Mouse (Mus musculus) small intestine, adult 2 months (tissue): ENCODE results near the gene 3110009E18Rik. TPM values are rescaled to one million over a fixed set of nuclear protein-coding genes. Genes with fewer than 3 reads are reported as not detected.

ENCODE experiments used
- H3K27ac ChIP-seq: fragments of 200-500 bp; 2 replicates; pipeline ENCODE4 v1.5.1; 2012; ENCODE audit warnings: low read depth, low read length, control low read depth, inconsistent platforms; ENCODE audit not compliant: insufficient read depth
- H3K27me3 ChIP-seq: fragments of 200-500 bp; 2 replicates; pipeline ENCODE4 v1.6.1; 2012; ENCODE audit warnings: mild to moderate bottlenecking, moderate library complexity, low read length, inconsistent platforms; ENCODE audit not compliant: control insufficient read depth, insufficient read depth
- H3K36me3 ChIP-seq: fragments of 200-500 bp; 2 replicates; pipeline ENCODE4 v1.6.1; 2012; ENCODE audit warnings: mild to moderate bottlenecking, low read length, control low read depth, inconsistent platforms; ENCODE audit not compliant: control insufficient read depth, insufficient read depth
- H3K4me1 ChIP-seq: fragments of 200-500 bp; 2 replicates; pipeline ENCODE4 v1.6.1; 2012; ENCODE audit warnings: low read length, inconsistent platforms, mixed read lengths; ENCODE audit not compliant: control insufficient read depth, insufficient read depth, insufficient read length
- H3K4me3 ChIP-seq: fragments of 200-500 bp; 2 replicates; pipeline ENCODE4 v1.5.1; 2012; ENCODE audit warnings: low read depth, mild to moderate bottlenecking, control low read depth, inconsistent platforms, low read length, moderate library complexity
- CTCF ChIP-seq: fragments of 200-500 bp; IDR thresholded peaks from 2 replicates; pipeline ENCODE4 v1.5.1; 2012; ENCODE audit warnings: low read depth, mild to moderate bottlenecking, control low read depth, inconsistent platforms, low read length, moderate library complexity, mixed read lengths; ENCODE audit not compliant: insufficient replicate concordance, insufficient read length; ENCODE audit errors: extremely low read depth
- POLR2A ChIP-seq: fragments of 200-500 bp; IDR thresholded peaks from 2 replicates; pipeline ENCODE4 v1.6.1; 2012; ENCODE audit warnings: low read depth, mild to moderate bottlenecking, control low read depth, inconsistent platforms, low read length, moderate library complexity
- WGBS: fragments of 180-500 bp; shearing (Covaris S2); methylation state at CpG from one replicate; pipeline ENCODE4 v1.1.7; 2018; 5-methylcytosine and 5-hydroxymethylcytosine counted together
- polyA plus RNA-seq: library from polyadenylated mRNA; depleted of rRNA; stranded (reverse); fragments of >200 nt; gene quantifications from 2 replicates; pipeline ENCODE4 v1.2.3, GENCODE M21; 2012

The 3110009E18Rik gene
- polyA plus RNA-seq, 1 experiment = not detected

DNA sequence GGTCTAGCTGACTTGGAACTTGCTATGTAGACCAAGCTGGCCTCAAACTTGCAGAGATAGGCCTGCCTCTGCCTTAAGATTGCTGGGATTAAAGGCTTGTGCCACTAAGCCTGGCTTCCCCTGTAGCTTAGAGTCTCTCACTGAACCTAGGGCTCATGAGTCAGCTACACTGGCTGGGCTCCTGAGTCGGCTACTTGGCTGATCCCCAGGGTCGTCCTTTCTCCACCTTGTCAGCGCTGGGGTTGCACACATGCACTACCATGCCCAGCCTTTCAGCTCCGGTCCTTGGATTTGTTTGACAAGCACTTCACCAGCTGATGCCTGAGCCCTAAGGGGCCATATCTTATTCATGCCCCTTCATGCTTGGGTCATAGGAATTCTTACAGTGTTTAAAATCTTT is 47.0 kb downstream of the 3110009E18Rik start:
- Histone ChIP-seq H3K36me3 (no peaks in the 10 kb centered on the region), H3K4me1 (no peaks in the 10 kb centered on the region), H3K4me3 (no peak overlapping the region), H3K27me3 (no peaks in the 10 kb centered on the region), H3K27ac (no peak overlapping the region)
- TF ChIP-seq POLR2A = no peak
- no peak for TF ChIP-seq CTCF
- whole genome bisulfite sequencing = 82% methylated on average over 4 of the region's 4 CpGs

DNA sequence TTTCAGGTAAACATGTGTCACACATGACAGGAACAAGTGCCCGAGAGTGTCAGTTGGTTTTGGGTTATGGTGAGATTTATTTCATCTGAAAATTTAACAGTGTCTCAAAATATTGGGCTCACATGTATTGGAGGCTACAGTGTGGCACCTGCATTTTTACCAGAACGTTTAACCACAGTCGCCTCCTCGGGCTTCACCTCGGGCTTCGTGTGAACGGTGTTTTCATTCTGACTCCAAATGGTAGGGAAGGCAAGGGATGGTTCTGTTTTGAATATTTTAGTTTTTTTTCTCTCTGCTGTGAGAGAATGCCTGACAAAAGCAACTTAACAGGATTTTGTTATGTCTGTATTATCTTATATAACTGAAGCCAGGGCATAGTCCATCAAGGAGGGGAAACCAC is 47.7 kb downstream of the 3110009E18Rik start:
- Histone ChIP-seq H3K4me3 (no peak overlapping the region), H3K4me1 (no peaks in the 10 kb centered on the region), H3K36me3 (no peaks in the 10 kb centered on the region), H3K27me3 (no peaks in the 10 kb centered on the region), H3K27ac (no peak overlapping the region)
- WGBS = 85% methylated on average over 7 of the region's 7 CpGs
- no peak for TF ChIP-seq CTCF
- no peak for TF ChIP-seq POLR2A

DNA sequence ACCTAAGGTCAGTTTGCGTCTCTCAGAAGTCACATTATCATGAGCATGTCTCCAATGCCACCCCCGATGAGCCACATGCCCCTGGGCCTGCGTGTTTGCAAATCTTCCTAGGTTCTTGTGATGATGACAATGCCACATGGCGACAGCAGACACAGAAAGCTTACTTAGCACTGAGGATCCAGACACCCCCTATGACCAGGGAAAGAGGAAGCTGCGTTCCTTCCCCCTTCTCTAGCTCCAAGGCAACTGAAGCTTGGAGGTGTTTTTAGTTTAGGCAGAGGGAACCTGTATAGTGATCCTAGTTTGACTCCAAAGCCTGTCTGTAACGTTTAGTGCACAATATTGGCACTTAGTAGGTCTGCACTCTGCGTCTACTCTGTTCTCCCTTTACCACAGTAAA is 49.3 kb downstream of the 3110009E18Rik start:
- H3K27ac ChIP-seq = no peak overlapping the region
- H3K4me1 ChIP-seq = no peaks in the 10 kb centered on the region
- H3K4me3 ChIP-seq = no peak overlapping the region
- TF ChIP-seq CTCF (no peak), POLR2A (no peak)
- H3K27me3 ChIP-seq = no peaks in the 10 kb centered on the region
- H3K36me3 ChIP-seq = no peaks in the 10 kb centered on the region
- WGBS = 87% methylated on average over 7 of the region's 7 CpGs

DNA sequence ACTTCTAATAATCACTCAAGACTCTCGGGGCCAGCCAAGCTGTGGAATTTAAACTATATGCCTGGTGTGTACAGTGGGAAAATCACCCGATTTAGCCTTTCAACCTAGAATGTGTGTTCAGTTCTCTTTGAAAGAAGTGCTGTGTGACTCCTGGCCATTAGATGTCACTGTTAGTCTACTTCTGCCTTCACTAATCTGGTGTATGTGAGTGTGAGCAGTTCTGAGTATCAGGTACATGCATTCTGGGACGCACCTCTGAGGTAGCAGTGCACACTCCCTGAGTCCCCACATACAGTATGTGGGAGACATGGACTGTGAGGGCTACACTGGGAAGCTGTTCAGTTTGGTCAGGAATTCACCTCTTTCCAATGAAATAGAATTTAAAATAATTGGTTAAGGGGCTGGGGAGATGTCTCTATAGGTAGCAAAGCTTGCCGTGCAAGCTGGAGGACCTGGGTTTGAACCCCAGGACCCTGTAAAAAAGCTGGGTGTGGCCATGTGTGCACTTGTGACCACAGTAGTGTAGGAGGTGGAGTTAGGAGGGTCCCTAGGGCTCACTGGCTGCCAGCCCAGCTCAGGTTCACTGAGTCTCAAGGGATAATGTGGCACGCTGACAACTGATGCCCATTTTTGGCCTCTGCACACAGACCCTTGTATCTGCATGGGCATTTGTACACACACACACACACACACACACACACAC is 51.0 kb downstream of the 3110009E18Rik start:
- H3K4me3 ChIP-seq = no peak overlapping the region
- 52% methylated on average over 5 of the region's 5 CpGs for WGBS
- H3K27me3 ChIP-seq = no peaks in the 10 kb centered on the region
- H3K4me1 ChIP-seq = no peaks in the 10 kb centered on the region
- TF ChIP-seq CTCF (no peak), POLR2A (no peak)
- no peaks in the 10 kb centered on the region for H3K36me3 ChIP-seq
- no peak overlapping the region for H3K27ac ChIP-seq

DNA sequence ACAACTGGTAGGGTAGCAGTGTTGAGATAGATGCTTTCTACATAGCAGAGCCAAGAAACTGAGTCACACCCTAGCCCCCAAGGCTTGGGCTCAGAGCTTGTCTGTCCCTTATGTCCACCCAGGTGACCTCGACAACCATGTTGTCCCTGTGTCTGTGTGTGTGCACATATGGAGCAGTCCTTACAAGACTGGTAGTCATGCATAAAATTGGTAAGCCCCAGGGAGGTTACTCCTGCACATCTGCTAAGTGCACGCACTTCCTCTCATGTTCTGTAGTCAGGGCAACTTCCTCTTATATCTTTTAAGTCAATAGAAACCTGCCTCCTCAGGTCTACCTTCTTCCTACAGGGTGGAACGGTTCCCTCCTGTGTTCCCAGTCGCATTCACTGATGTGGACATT is 54.0 kb downstream of the 3110009E18Rik start:
- Histone ChIP-seq H3K36me3 (no peaks in the 10 kb centered on the region), H3K27ac (no peak overlapping the region), H3K4me1 (no peaks in the 10 kb centered on the region), H3K27me3 (no peaks in the 10 kb centered on the region), H3K4me3 (no peak overlapping the region)
- TF ChIP-seq CTCF (no peak), POLR2A (no peak)
- WGBS = 74% methylated on average over 4 of the region's 4 CpGs

DNA sequence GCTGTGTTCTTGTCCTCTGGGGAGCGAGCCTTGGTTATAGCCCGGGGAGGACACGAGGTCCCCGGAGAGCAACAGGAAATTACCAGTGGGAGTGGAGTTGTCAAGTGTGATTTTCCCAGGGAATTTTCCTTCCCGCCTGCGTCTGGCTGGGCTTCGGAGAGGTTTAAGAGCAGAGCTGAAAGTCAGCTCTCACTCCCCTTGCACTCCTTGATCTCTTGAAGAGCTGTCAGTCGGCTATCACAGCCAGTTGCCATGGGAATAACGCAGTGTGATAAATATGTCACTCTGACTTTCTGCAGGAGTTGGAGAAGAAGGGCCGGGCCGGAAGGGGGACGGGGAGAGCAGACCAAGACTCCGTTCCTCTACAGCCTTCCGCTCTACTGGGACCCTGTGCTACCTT is 55.3 kb downstream of the 3110009E18Rik start:
- H3K4me1 ChIP-seq = no peaks in the 10 kb centered on the region
- 40% methylated on average over 14 of the region's 14 CpGs for WGBS
- no peak overlapping the region for H3K27ac ChIP-seq
- H3K36me3 ChIP-seq = no peaks in the 10 kb centered on the region
- TF ChIP-seq POLR2A (no peak), CTCF (no peak)
- no peak overlapping the region for H3K4me3 ChIP-seq
- no peaks in the 10 kb centered on the region for H3K27me3 ChIP-seq

DNA sequence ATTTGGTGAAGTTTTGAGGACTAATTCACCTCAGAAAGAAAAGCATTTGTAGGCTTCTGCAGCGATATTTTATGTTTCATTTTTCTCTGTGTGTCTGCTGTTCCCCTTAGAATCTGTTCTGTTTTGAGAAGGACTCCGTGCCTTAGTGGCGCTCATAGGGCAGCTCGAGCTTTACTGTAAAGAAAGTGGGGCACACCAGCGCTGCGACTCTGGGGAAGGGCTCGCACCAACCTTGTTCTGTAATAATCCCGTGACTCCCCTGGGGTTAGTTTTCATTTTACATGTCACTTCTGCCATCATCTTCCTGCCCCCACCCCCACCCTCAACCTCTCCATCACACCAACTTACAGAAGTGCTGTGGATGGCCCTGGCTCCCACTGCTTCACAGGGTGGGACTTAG is 56.2 kb downstream of the 3110009E18Rik start:
- Histone ChIP-seq H3K27ac (no peak overlapping the region), H3K27me3 (no peaks in the 10 kb centered on the region), H3K4me3 (no peak overlapping the region), H3K36me3 (no peaks in the 10 kb centered on the region), H3K4me1 (no peaks in the 10 kb centered on the region)
- no peak for TF ChIP-seq POLR2A
- no peak for TF ChIP-seq CTCF
- 97% methylated on average over 8 of the region's 8 CpGs for WGBS
